Mouse (Mus musculus): ENCODE data around the gene Nccrp1. TPM values are rescaled to one million over a fixed set of nuclear protein-coding genes. Genes with fewer than 3 reads are reported as not detected.

The Nccrp1 gene
- polyA plus RNA-seq, 1 experiment from 2014 or later, result 0.14 TPM

DNA sequence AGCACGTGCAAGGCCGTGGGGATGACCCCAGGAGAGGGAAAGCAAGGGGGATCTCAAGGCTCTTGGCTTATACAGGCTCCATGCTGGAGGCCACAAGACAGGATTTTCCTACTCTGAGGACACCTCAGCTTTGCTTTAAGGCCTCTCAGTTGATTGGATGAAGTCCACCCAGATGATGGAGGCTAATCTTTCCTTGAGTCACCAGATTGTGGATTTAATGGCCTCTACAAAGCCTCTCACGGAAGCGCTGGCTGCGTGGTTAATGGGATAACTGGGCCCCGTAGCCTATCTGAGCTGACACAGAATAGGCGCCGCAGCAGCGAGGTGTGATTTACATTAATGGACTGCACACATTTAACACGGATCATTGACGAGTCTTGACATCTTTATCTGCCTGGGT, 51.6 kb downstream of the Nccrp1 start:
- Histone ChIP-seq H3K4me1 (peaks cover 10% of the 10 kb centered on the region; the same call in 1 of the 2 replicates), H3K9me3 (no peaks in the 10 kb centered on the region), H3K27ac (0 out of 2 replicates have a peak overlapping the region, but pooled peaks have one; percentile 36), H3K36me3 (replicated peaks) (no peaks in the 10 kb centered on the region), H3K27me3 (replicated peaks) (0 out of 2 replicates have a peak, but pooled peaks cover 4% of the 10 kb centered on the region), H3K4me3 (no peak overlapping the region), H3K4me2 (no peak overlapping the region), H3K9ac (no peak overlapping the region)
- ATAC-seq (replicated peaks), result peak; percentile 58; the same call in 1 of the 2 replicates
- 22% methylated on average over 11 of the region's 11 CpGs for WGBS

Small RNAs within 50 kb of the gene (microRNA-seq; reads per million reads assigned to microRNA genes)
- gene Mir7049, result not detected

Other genes starting within 250 kb of the Nccrp1 start
- 22.6 and 23.1 TPM in 2 replicates for gene Dll3, start 245.0 kb downstream of the Nccrp1 start, polyA plus RNA-seq (2015; fragmentation: Nextera tagmentation; extraction: Ambion mirVana)
- gene Timm50, start 235.2 kb downstream of the Nccrp1 start, polyA plus RNA-seq (2015; fragmentation: Nextera tagmentation; extraction: Ambion mirVana), result 129 and 136 TPM in 2 replicates
- gene Supt5, start 208.5 kb downstream of the Nccrp1 start, polyA plus RNA-seq (2015; fragmentation: Nextera tagmentation; extraction: Ambion mirVana), result 111 and 112 TPM in 2 replicates
- gene Rps16, start 196.6 kb downstream of the Nccrp1 start, polyA plus RNA-seq (2015; fragmentation: Nextera tagmentation; extraction: Ambion mirVana), result 430 and 438 TPM in 2 replicates
- 28.8 and 32.5 TPM in 2 replicates for gene Plekhg2, start 174.7 kb downstream of the Nccrp1 start, polyA plus RNA-seq (2015; fragmentation: Nextera tagmentation; extraction: Ambion mirVana)
- gene Zfp36, start 167.0 kb downstream of the Nccrp1 start, polyA plus RNA-seq (2015; fragmentation: Nextera tagmentation; extraction: Ambion mirVana), result 3.2 and 3.3 TPM in 2 replicates
- 46.6 and 47.0 TPM in 2 replicates for gene Med29, start 154.5 kb downstream of the Nccrp1 start, polyA plus RNA-seq (2015; fragmentation: Nextera tagmentation; extraction: Ambion mirVana)
- gene Paf1, start 154.3 kb downstream of the Nccrp1 start, polyA plus RNA-seq (2015; fragmentation: Nextera tagmentation; extraction: Ambion mirVana), result 92.5 and 110 TPM in 2 replicates
- 3.2 and 3.4 TPM in 2 replicates for gene Gmfg, start 109.8 kb downstream of the Nccrp1 start, polyA plus RNA-seq (2015; fragmentation: Nextera tagmentation; extraction: Ambion mirVana)
- 20.9 and 23.0 TPM in 2 replicates for gene Lrfn1, start 95.3 kb downstream of the Nccrp1 start, polyA plus RNA-seq (2015; fragmentation: Nextera tagmentation; extraction: Ambion mirVana)
- not detected in 2 replicates for gene Ifnl2, start 36.8 kb downstream of the Nccrp1 start, polyA plus RNA-seq (2015; fragmentation: Nextera tagmentation; extraction: Ambion mirVana)
- gene Ifnl3, start 24.4 kb downstream of the Nccrp1 start, polyA plus RNA-seq (2015; fragmentation: Nextera tagmentation; extraction: Ambion mirVana), result not detected in 2 replicates
- not detected in 2 replicates for gene Sycn, start 6.4 kb downstream of the Nccrp1 start, polyA plus RNA-seq (2015; fragmentation: Nextera tagmentation; extraction: Ambion mirVana)
- gene Samd4b, start 50.9 kb upstream of the Nccrp1 start, polyA plus RNA-seq (2015; fragmentation: Nextera tagmentation; extraction: Ambion mirVana), result 22.8 and 24.8 TPM in 2 replicates
- 20.9 and 21.6 TPM in 2 replicates for gene Pak4, start 50.9 kb upstream of the Nccrp1 start, polyA plus RNA-seq (2015; fragmentation: Nextera tagmentation; extraction: Ambion mirVana)
- 0.40 TPM in 1 of 2 replicates, not detected in the other for gene Acp7, start 84.1 kb upstream of the Nccrp1 start, polyA plus RNA-seq (2015; fragmentation: Nextera tagmentation; extraction: Ambion mirVana)
- gene Fbxo27, start 145.6 kb upstream of the Nccrp1 start, polyA plus RNA-seq (2015; fragmentation: Nextera tagmentation; extraction: Ambion mirVana), result 10.2 and 12.1 TPM in 2 replicates
- gene Fbxo17, start 169.6 kb upstream of the Nccrp1 start, polyA plus RNA-seq (2015; fragmentation: Nextera tagmentation; extraction: Ambion mirVana), result 3.7 and 4.0 TPM in 2 replicates
- gene Mrps12, start 194.6 kb upstream of the Nccrp1 start, polyA plus RNA-seq (2015; fragmentation: Nextera tagmentation; extraction: Ambion mirVana), result 96.7 and 106 TPM in 2 replicates
- gene Sars2, start 194.7 kb upstream of the Nccrp1 start, polyA plus RNA-seq (2015; fragmentation: Nextera tagmentation; extraction: Ambion mirVana), result 18.3 and 18.7 TPM in 2 replicates
- gene Ccer2, start 208.9 kb upstream of the Nccrp1 start, polyA plus RNA-seq (2015; fragmentation: Nextera tagmentation; extraction: Ambion mirVana), result 0.36 and 0.50 TPM in 2 replicates
- gene Sirt2, start 219.5 kb upstream of the Nccrp1 start, polyA plus RNA-seq (2015; fragmentation: Nextera tagmentation; extraction: Ambion mirVana), result 125 and 129 TPM in 2 replicates
- 65.8 and 66.5 TPM in 2 replicates for gene Nfkbib, start 220.3 kb upstream of the Nccrp1 start, polyA plus RNA-seq (2015; fragmentation: Nextera tagmentation; extraction: Ambion mirVana)
- gene Rinl, start 241.7 kb upstream of the Nccrp1 start, polyA plus RNA-seq (2015; fragmentation: Nextera tagmentation; extraction: Ambion mirVana), result 2.4 and 3.3 TPM in 2 replicates

Measured in midbrain, embryonic 15.5 days (tissue).